Mouse (Mus musculus) heart, postnatal 0 days (tissue): Measurements from ENCODE around the gene Spata21.

Source experiments
- CTCF ChIP-seq: IDR thresholded peaks from 2 replicates; pipeline ENCODE4 v1.5.1; 2016; ENCODE audit warnings: antibody characterized with exemption, control low read depth, low read depth
- EP300 ChIP-seq: IDR thresholded peaks from 2 replicates; pipeline ENCODE4 v1.6.1; 2016; ENCODE audit warnings: antibody characterized with exemption, low read depth

DNA sequence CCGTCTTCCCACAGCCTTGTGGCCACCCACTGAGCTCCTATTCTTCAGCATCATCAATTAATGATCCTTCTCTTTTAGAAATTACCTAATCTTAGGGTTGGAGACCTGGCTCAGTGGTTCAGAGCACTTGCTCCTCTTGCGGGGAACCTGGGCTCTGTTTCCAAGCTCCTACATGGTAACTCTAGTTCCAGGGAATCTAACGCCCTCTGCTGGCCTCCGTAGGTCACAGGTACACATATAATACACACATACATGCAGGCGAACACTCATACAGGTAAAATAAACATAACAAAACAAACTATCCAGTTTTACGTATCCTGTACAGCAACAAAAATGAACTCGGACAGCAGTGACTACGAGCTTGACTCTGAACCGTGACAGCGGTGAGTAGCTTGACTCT, 31.2 kb upstream of the Spata21 start:
- no peak for TF ChIP-seq CTCF
- no peak for TF ChIP-seq EP300
